Mouse (Mus musculus) E14TG2a.4 (cell line): ENCODE measurements around the gene Prkci.

Experiments used
- CTCF ChIP-seq: conservative IDR thresholded peaks from 2 replicates; pipeline ENCODE4 v1.5.1; 2014; ENCODE audit warnings: low read length
- POU5F1 ChIP-seq: IDR thresholded peaks from 2 replicates; pipeline ENCODE4 v1.6.1; 2014; ENCODE audit warnings: low read length, borderline replicate concordance

GRCm38 (mm10) chr3:30975102-30975754 is 20.3 kb upstream of the Prkci start:
- TF ChIP-seq CTCF (peak; percentile 87), POU5F1 (no peak)
